Mouse (Mus musculus) myocyte (in vitro differentiated cells): ENCODE measurements at regions not wholly inside any gene's neighbourhood (a gene's known extent, or its start where the extent isn't known, plus 50 kb on each side); places are given as distances from the start of the nearest gene placed in this dataset.
A peak's percentile ranks its signal among the peaks of the same experiment; 100 is the strongest.

Experiments used
- CEBPB ChIP-seq: IDR thresholded peaks from 2 replicates; pipeline ENCODE4 v1.6.1; 2011; ENCODE audit warnings: mild to moderate bottlenecking, moderate library complexity; ENCODE audit not compliant: poor library complexity, insufficient read depth, severe bottlenecking
- MYOD1 ChIP-seq, 3 experiments: IDR thresholded peaks; one replicate each; pipeline ENCODE4 v1.6.1; 2011; ENCODE audit warnings: control low read depth in 2 of 3, low read depth in 2 of 3, mild to moderate bottlenecking in 2 of 3, moderate library complexity in 1 of 3; ENCODE audit not compliant: insufficient read length in 2 of 3, control insufficient read depth in 1 of 3
- POLR2A ChIP-seq: IDR thresholded peaks from one replicate; pipeline ENCODE4 v1.6.1; 2011; ENCODE audit warnings: low read depth, mild to moderate bottlenecking, control low read depth, moderate library complexity; ENCODE audit not compliant: insufficient read length
- REST ChIP-seq: IDR thresholded peaks from one replicate; pipeline ENCODE4 v1.6.1; 2011; ENCODE audit warnings: mild to moderate bottlenecking, control low read depth, moderate library complexity; ENCODE audit not compliant: insufficient read depth, insufficient read length
- SRF ChIP-seq: IDR thresholded peaks from one replicate; pipeline ENCODE4 v1.6.1; 2011; ENCODE audit warnings: low read depth; ENCODE audit not compliant: control insufficient read depth, insufficient read length
- TCF12 ChIP-seq: IDR thresholded peaks from one replicate; pipeline ENCODE4 v1.6.1; 2011; ENCODE audit warnings: mild to moderate bottlenecking, control low read depth; ENCODE audit not compliant: poor library complexity, insufficient read depth, severe bottlenecking
- TCF3 ChIP-seq: IDR thresholded peaks from one replicate; pipeline ENCODE4 v1.6.1; 2011; ENCODE audit warnings: low read depth, control low read depth; ENCODE audit not compliant: insufficient read length
- USF1 ChIP-seq: IDR thresholded peaks from one replicate; pipeline ENCODE4 v1.6.1; 2011; ENCODE audit warnings: low read depth, mild to moderate bottlenecking, control low read depth, moderate library complexity

DNA sequence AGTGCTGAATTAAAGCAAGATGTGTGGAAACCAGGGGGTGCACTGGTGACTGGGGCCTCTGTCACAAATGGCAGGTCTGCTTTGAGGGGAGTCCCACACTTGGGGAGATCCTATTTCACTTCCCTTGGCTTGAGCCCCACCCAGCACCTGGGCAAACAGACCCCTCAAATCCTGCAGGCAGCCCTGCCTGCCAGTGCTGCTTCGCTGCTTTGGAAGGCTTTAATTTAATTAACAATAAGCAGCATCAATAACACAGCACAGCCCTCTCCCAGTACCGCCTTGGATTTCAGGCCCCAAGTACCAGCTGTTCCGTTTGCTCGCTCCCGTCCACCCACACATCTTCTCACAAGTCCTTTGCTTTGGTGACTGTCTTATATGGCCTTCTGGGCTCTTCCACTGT lies 193.6 kb downstream of the Ackr3 start:
- TF ChIP-seq TCF3: no peak
- no peak for TF ChIP-seq TCF12
- TF ChIP-seq POLR2A: no peak
- TF ChIP-seq CEBPB: no peak
- no peak for TF ChIP-seq REST
- no peak for TF ChIP-seq USF1
- peak in 2 of 3 experiments; percentile 78 to 82 for TF ChIP-seq MYOD1 (IDR thresholded peaks at IDR 0.05; ENCODE audit: control insufficient read depth in 1 of 3, insufficient read length in 2 of 3, low read depth in 2 of 3)
- TF ChIP-seq SRF: no peak
